Mouse (Mus musculus) lung, postnatal 0 days (tissue): Measurements from ENCODE around the gene Mapk8ip1.

Experiments
- CTCF ChIP-seq: IDR thresholded peaks from 2 replicates; pipeline ENCODE4 v1.5.1; 2016; ENCODE audit warnings: antibody characterized with exemption, mild to moderate bottlenecking
- EP300 ChIP-seq: IDR thresholded peaks from 2 replicates; pipeline ENCODE4 v1.6.1; 2016; ENCODE audit warnings: antibody characterized with exemption, mild to moderate bottlenecking, control low read depth

DNA sequence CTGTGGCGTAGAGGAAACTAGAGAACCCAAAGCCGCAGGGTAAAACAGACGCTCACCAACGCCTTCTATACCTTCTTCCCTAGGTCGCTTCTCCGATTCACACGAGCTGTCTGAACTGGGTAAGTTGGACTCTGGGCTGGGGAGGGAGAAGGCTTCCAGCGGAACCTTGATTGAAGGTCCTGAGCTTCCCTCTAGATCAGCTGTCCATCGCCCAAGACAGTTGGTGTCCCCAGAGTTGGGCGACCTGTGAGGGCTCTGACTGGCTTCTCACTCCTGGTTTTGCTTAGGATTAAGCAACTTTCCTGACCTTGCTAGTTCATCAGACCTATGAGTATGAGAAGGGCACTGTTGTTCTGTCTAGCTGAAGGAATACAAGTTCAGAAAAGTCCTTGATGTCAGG, 25.3 kb downstream of the Mapk8ip1 start:
- TF ChIP-seq CTCF (no peak), EP300 (no peak)
